Mouse (Mus musculus): ENCODE measurements around the gene Trnp1. TPM values are rescaled to one million over a fixed set of nuclear protein-coding genes. Genes with fewer than 3 reads are reported as not detected.
"Not testable (repeated sequence)": the region's sequence is repeated elsewhere in the genome, so short reads cannot be mapped to it uniquely, and the experiment has no call there.

Trnp1 gene
- total RNA-seq (2021), result 100 to 1,000 TPM; 156 to 160 TPM
- long read RNA-seq, experiment 1, transcript Trnp1-201 (3 exons, 687 nt), result minor isoform, 7 of 163 reads
- long read RNA-seq, experiment 1, transcript Trnp1-202 (2 exons, 1,654 nt), result major isoform, 148 of 163 reads
- long read RNA-seq, experiment 1, partial matches to known transcripts, result 3 of 163 reads
- long read RNA-seq, experiment 1, other reads (novel, unspliced or antisense), result 5 of 163 reads
- long read RNA-seq, experiment 2, transcript Trnp1-202 (2 exons, 1,654 nt), result major isoform, 136 of 149 reads
- long read RNA-seq, experiment 2, transcript Trnp1-201 (3 exons, 687 nt), result minor isoform, 6 of 149 reads
- long read RNA-seq, experiment 2, partial matches to known transcripts, result 0 of 149 reads
- long read RNA-seq, experiment 2, other reads (novel, unspliced or antisense), result 7 of 149 reads

- DNase-seq (ENCODE audit: extremely low spot score in 1 of 2, low spot score in 2 of 2), result peak; percentile 85 to 86
- Histone ChIP-seq H3K4me3 (peak within 1 kb of the TSS; percentile 66), H3K27ac (peak within 1 kb of the TSS; percentile 87)
- TF ChIP-seq CTCF (IDR thresholded peaks at IDR 0.05), result no peak
- intact Hi-C loops (cut with DNase I), result no loop called here
Measured at GRCm38 (mm10) chr4:133498160-133498724, at the start of gene Trnp1. Gene Trnp1 (minus strand): TSS chr4:133498550.

- no peak for TF ChIP-seq CTCF (IDR thresholded peaks at IDR 0.05)
- intact Hi-C loops (cut with DNase I), result no loop called here
- Histone ChIP-seq H3K4me3 (peak within 1 kb of the TSS; percentile 97), H3K27ac (peak within 1 kb of the TSS; percentile 87)
- DNase-seq (ENCODE audit: extremely low spot score in 1 of 2, low spot score in 2 of 2), result peak; percentile 94
Measured at GRCm38 (mm10) chr4:133545272-133546231, 47.2 kb upstream of the Trnp1 start, which contains the start of gene Nudc. Gene Nudc (minus strand): TSS chr4:133545996.

GRCm38 (mm10) chr4:133536652-133537051 is 38.3 kb upstream of the Trnp1 start:
- Histone ChIP-seq H3K27ac (no peak overlapping the region), H3K4me3 (no peak overlapping the region)
- DNase-seq (ENCODE audit: extremely low spot score in 1 of 2, low spot score in 2 of 2), result no peak
- intact Hi-C loops (cut with DNase I), result no loop called here
- no peak for TF ChIP-seq CTCF (IDR thresholded peaks at IDR 0.05)

- DNase-seq (ENCODE audit: extremely low spot score in 1 of 2, low spot score in 2 of 2), result no peak
- intact Hi-C loops (cut with DNase I), result no loop called here
- Histone ChIP-seq H3K27ac (no peak overlapping the region), H3K4me3 (no peak overlapping the region)
- no peak for TF ChIP-seq CTCF (IDR thresholded peaks at IDR 0.05)
Measured at GRCm38 (mm10) chr4:133536081-133536480, 37.7 kb upstream of the Trnp1 start.

- intact Hi-C loops (cut with DNase I), result no loop called here
- DNase-seq (ENCODE audit: extremely low spot score in 1 of 2, low spot score in 2 of 2), result no peak
- H3K27ac ChIP-seq, result no peak overlapping the region
- TF ChIP-seq CTCF (IDR thresholded peaks at IDR 0.05), result no peak
- no peak overlapping the region for H3K4me3 ChIP-seq
Measured at GRCm38 (mm10) chr4:133532777-133533176, 34.4 kb upstream of the Trnp1 start.

- H3K27ac ChIP-seq, result no peak overlapping the region
- TF ChIP-seq CTCF (IDR thresholded peaks at IDR 0.05), result no peak
- DNase-seq (ENCODE audit: extremely low spot score in 1 of 2, low spot score in 2 of 2), result no peak
- no peak overlapping the region for H3K4me3 ChIP-seq
- intact Hi-C loops (cut with DNase I), result no loop called here
Measured at GRCm38 (mm10) chr4:133527788-133528187, 29.4 kb upstream of the Trnp1 start.

- Histone ChIP-seq H3K27ac (no peak overlapping the region), H3K4me3 (no peak overlapping the region)
- intact Hi-C loops (cut with DNase I), result no loop called here
- no peak for DNase-seq (ENCODE audit: extremely low spot score in 1 of 2, low spot score in 2 of 2)
- no peak for TF ChIP-seq CTCF (IDR thresholded peaks at IDR 0.05)
Measured at GRCm38 (mm10) chr4:133521502-133521901, 23.2 kb upstream of the Trnp1 start.

GRCm38 (mm10) chr4:133519369-133519665 is 21.0 kb upstream of the Trnp1 start:
- intact Hi-C loops (cut with DNase I), result no loop called here
- Histone ChIP-seq H3K4me3 (no peak overlapping the region), H3K27ac (no peak overlapping the region)
- no peak for TF ChIP-seq CTCF (IDR thresholded peaks at IDR 0.05)
- DNase-seq (ENCODE audit: extremely low spot score in 1 of 2, low spot score in 2 of 2), result no peak

GRCm38 (mm10) chr4:133518601-133519368 is 20.4 kb upstream of the Trnp1 start, which contains the start of gene Kdf1:
Gene Kdf1 (plus strand): TSS chr4:133518963.
- no peak for TF ChIP-seq CTCF (IDR thresholded peaks at IDR 0.05)
- Histone ChIP-seq H3K27ac (no peak within 1 kb of the TSS), H3K4me3 (no peak within 1 kb of the TSS)
- intact Hi-C loops (cut with DNase I), result no loop called here
- no peak for DNase-seq (ENCODE audit: extremely low spot score in 1 of 2, low spot score in 2 of 2)

- TF ChIP-seq CTCF (IDR thresholded peaks at IDR 0.05), result peak; percentile 90
- Histone ChIP-seq H3K4me3 (no peak overlapping the region), H3K27ac (no peak overlapping the region)
- DNase-seq (ENCODE audit: extremely low spot score in 1 of 2, low spot score in 2 of 2), result peak; percentile 66 to 83
- intact Hi-C loops (cut with DNase I), result loop anchor here (1.0 kb wide), 1 partner anchor 89 kb away; no protein-coding TSS in a partner anchor
Measured at GRCm38 (mm10) chr4:133512972-133513371, 14.6 kb upstream of the Trnp1 start.

- H3K27ac ChIP-seq; DNase-seq (ENCODE audit: extremely low spot score in 1 of 2, low spot score in 2 of 2); H3K4me3 ChIP-seq; intact Hi-C loops (cut with DNase I): not testable (repeated sequence)
Measured at GRCm38 (mm10) chr4:133512511-133512910, 14.2 kb upstream of the Trnp1 start.
